Mouse (Mus musculus) liver, postnatal 0 days (tissue): ENCODE measurements around the gene Ptpn1.

Experiments used
- CTCF ChIP-seq: sonication (generic); IDR thresholded peaks from 2 replicates; pipeline ENCODE4 v1.5.1; 2016; ENCODE audit warnings: antibody characterized with exemption, low read depth
- EP300 ChIP-seq: IDR thresholded peaks from 2 replicates; pipeline ENCODE4 v1.6.1; 2016; ENCODE audit warnings: antibody characterized with exemption, low read depth, mild to moderate bottlenecking

- TF ChIP-seq CTCF: peak; percentile 32; the same call in 1 of the 2 replicates
- no peak for TF ChIP-seq EP300
These were observed 27.1 kb upstream of the Ptpn1 start for GRCm38 (mm10) chr2:167904621-167905367.
